Mouse (Mus musculus) C2C12 (cell line): ENCODE data around the gene Ankrd33.

Experiments used
- CEBPB ChIP-seq: IDR thresholded peaks from one replicate; pipeline ENCODE4 v1.6.1; 2011; ENCODE audit warnings: low read depth, mild to moderate bottlenecking, control low read depth, moderate library complexity
- CTCF ChIP-seq: IDR thresholded peaks from one replicate; pipeline ENCODE4 v1.5.1; 2011; ENCODE audit not compliant: control insufficient read depth, insufficient read depth, insufficient read length
- MAX ChIP-seq: IDR thresholded peaks from one replicate; pipeline ENCODE4 v1.6.1; 2011; ENCODE audit warnings: mild to moderate bottlenecking, control low read depth
- MYOG ChIP-seq: IDR thresholded peaks from one replicate; pipeline ENCODE4 v1.6.1; 2011; ENCODE audit not compliant: control insufficient read depth, insufficient read length; ENCODE audit errors: extremely low read depth
- USF1 ChIP-seq: IDR thresholded peaks from one replicate; pipeline ENCODE4 v1.6.1; 2011; ENCODE audit warnings: low read depth, mild to moderate bottlenecking, control low read depth, moderate library complexity

DNA sequence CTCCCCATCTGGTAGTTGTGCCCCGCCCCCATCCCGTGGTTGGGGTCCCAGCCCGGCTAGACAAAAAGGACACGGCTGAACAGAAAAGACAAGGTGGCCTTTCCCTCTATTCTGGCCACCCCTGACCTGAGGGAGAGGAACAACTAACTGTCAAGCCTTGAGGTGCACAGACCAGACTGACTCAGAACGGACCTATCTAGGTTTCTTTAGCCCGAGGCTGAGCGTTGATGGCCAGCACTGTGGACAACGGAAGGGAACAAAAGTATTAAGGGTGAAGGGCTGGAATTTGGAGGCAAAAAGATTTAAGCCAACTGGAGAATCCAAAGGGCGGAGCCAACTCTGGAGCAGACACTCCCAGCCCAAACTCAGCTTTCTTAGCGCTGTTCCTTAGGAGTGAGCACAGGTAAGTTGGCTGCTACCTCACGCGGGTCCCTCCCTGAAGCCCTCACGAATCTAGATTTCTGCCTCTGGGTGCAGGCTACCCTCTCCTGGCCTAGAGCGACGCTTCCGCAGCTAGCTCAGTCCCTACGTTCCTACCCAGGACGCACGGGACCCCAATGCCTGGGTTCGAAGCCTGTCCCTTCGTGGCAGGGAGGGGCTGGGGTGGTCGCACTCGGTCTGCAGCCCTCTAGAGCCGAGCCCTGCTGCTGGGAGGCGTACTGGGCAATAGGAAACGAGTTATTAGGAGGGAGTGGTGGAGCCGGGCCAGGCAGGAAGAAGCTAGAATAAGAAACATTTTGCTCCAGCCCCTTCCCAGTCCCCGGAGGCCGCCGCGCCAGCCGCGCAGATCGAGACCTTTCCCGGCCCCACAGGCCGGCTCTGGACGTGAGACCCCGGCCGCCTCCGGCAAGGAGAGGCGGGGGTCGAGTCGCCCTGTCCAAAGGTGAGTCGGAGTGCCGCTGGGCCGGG lies 12.9 kb downstream of the Ankrd33 start, which contains the start of gene Acvrl1:
- TF ChIP-seq CTCF (no peak), MAX (no peak), CEBPB (no peak), MYOG (no peak), USF1 (no peak)
